Mouse (Mus musculus) cerebellum, adult 11-12 months (tissue): ENCODE results near the gene Pold4.

Experiments
- DNase-seq: peaks from one replicate; pipeline ENCODE4 v3.0.0; 2022

Gene Pold4

DNA sequence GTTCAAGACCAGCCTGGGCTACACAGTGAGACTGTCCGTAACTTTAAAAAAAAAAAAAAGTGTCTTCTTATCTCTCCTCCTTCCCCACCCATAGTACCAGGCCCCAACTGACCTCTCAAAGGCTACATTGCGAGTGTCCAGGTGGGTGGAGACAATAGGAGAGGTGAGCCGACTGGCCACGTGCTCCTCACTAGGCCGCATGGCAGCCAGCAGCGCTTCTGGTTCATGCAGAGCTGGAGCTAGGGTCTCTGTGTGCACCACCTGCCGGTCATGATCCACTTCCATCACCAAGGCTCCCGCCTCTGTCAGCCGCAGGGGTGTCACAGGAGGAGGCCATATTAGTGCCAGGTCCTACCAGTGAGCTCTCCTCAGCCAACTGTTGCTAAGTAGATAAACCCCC is 48.7 kb downstream of the Pold4 start:
- DNase-seq: no peak

DNA sequence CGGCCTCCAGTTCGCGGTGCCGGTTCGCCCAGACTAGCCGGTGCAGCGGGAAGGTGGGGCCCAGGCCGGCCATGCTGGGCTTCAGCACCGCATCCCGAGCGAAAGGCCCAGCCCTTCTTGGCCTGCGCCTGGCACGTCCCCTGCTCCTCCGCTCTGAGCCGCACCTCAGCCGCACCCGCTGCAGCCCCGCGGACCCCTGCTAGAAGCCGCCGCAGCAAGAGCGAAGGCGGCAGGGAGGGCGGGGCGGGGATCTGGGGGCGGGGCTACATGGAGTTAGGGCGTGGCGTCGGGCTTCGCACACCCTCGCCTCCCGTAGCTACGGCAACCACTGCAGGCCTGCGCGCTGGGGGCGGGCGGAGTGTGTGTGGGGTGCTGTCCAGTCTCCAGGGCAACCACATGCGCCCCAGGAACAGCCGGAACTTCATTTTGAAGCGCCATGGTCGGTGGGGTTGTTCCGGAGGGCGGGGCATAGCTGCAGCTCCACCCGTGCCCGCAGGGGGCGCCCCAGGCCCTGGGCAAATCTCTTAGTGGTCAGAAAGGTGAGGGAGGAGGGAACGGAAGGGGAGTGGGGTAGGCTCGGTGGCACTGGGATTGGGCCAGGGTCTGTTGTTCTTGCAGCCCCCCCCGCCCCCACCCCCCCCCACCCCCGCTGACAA is 51.3 kb downstream of the Pold4 start, which contains the start of gene Ankrd13d:
TSS of gene Ankrd13d (minus strand) at position 240 of the 656 bp plus-strand sequence.
- peak; percentile 86 for DNase-seq
